Mouse (Mus musculus) gonadal fat pad, adult 2 months (tissue): Measurements from ENCODE around the gene Nubp2. TPM values are rescaled to one million over a fixed set of nuclear protein-coding genes. Genes with fewer than 3 reads are reported as not detected.

Source experiments
- DNase-seq: peaks from one replicate; pipeline ENCODE4 v3.0.0-alpha.2; 2012; ENCODE audit warnings: low read depth
- polyA plus RNA-seq: library from polyadenylated mRNA; depleted of rRNA; stranded (reverse); fragments of >200 nt; gene quantifications from 2 replicates; pipeline ENCODE4 v1.2.3, GENCODE M21; 2012; rRNA removed

Gene Nubp2
- polyA plus RNA-seq, 1 experiment: 31.3 TPM

DNA sequence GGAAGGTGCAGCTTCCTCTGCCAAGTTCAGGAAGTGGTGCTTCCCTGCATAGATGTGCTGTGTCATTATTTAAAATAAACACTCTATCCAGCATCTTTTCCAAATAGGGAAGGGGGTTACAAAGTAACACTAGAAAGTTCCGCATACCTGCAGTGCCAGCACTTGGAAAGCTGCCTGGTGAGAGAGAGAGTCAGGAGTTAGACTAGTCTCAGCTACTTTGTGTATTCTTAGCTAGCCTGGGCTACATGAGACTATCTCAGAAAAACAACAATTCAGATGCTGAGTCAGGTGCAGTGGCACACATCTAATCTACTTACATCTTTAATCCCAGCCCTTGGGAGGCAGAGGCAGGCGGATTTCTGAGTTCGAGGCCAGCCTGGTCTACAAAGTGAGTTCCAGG lies 24.4 kb downstream of the Nubp2 start:
- DNase-seq: no peak

DNA sequence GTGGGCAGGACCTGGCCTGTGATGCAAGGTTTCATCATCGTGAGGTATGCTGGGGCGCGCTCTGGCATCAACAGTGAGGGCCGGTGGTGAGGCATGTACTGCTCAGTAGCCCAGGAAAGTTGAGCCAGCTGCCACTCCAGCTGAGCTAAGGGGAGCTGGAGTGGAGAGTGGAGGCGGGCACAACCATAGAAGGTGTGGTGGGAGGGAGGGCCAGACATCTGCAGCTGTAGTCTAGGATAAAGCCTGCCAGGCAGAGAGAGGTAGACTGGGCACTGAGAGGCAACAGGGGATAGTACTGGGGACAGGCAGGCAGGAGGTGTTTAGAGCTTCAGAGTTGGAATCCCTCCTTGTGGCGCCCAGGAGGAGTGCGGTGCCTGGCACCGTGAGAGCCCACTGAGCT lies 26.1 kb downstream of the Nubp2 start:
- no peak for DNase-seq

- DNase-seq: no peak
These were observed 27.2 kb downstream of the Nubp2 start for GRCm38 (mm10) chr17:24858967-24859366.

- DNase-seq: no peak
These were observed 28.2 kb downstream of the Nubp2 start for GRCm38 (mm10) chr17:24857831-24858470.

DNA sequence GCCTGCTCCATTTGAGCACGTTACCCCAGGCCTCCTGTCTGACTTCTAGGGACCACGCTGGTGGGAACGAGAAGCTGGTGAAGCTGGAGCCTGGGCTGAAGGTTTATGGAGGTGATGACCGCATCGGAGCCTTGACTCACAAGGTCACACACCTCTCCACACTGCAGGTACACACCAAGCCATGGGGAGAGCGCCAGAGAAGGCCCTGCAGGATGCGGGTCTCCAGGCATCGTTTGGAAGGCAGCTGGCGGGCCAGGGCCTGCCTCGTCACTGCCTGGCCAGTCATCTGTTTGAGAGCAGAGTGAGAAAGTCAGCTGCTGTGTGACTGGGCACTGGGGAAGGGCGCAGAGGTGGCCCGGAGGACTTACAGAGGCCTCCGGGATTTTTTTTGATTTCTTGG lies 29.6 kb downstream of the Nubp2 start:
- no peak for DNase-seq

DNA sequence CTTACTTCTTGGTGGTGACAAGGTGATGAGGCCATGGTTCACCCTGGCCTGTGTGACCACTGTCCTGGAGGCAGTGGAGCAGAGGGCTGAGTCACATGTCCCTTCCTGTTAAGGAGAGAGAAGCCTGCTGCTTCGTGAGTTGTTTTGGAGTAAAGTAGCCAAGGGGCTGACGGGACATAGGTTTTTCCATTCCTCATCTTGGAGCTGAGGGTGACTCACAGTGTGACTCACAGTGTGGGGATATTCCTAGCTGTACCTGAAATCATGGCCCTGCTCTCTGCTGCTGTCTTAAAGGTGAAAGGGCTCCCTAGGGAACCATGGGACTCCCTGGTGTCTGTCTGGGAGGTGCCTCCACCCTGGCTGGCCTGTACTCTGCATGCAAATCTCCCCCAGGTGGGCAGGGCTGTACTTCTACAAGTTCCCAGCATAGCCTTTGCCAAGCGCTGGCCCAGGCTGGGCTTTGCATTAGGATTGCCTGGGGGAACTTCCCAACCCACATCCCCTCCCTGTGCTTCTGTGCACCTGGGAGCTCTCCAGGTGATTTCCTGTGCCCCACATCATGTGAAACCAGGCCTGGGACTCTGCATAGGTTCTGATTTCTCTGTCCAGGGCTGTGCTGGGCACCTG lies 30.2 kb downstream of the Nubp2 start:
- DNase-seq: no peak

DNA sequence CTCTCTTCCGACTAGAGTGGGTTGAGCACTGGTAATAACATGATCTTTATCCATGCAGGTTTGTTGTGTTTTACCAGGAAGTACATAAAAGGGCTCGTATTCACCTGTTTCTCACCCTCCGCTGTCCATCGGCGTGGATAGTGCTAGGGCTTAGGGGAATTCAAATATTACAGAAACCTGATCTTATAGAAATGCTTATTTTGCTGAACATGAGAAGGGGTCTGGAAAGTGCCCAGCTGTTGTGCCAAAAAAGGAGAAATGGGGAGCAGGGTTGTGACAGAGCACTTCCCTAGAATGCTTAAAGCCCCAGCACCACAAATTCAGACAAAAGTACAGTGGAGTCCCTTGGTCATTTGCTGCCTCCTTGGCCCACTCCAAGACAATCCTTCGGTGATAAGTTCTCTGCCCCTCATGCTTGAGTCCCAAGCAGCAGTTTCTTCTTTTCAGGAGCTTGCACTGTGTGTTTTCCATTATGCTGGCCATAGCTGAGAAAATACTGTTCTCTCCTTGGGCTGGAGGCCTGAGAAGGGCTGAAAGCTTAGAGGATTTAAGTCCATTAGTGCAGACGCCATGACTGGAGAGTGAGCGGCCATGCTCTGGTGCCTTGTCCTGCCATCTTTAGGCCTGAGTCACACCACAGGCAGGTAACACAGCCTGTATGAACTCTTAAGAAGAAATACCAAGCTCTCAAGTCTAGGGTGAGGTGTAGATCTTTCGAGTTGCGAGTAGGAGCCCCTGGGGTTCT lies 34.6 kb downstream of the Nubp2 start:
- DNase-seq: no peak

- no peak for DNase-seq
These were observed 35.4 kb downstream of the Nubp2 start for GRCm38 (mm10) chr17:24850773-24851127.

DNA sequence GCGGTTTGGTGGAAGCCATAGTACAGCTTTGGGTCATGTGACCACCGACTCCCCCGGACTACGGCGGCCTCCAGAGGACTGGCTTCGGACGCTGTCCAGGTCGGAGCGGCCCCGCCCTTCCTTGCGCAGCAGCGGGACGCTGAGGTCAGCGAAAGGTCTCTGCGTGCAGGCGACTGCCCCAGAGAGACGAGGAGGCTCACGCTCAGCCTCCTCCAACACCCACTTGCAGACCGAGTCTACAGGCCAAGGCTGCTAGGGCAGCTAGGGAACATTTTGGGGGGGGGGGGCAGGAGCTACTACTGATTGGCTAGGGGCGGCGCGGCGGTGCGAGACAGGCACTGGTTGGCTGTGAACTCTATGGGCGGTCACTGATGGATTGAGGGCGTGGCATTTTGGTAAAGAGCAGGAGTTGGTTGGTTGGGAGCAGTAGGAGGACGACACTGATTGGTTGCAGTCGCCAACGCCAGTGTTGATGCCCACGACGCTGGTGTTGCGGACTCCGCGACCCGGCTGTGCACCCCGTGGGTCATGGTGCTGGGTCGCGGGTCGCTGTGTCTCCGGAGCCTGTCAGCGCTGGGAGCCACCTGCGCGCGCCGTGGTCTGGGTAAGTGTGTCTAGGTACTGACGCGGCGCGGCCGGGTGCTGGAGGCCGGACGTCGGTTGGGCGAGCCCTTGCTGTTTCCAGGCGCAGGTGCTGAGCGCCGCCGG lies 35.9 kb downstream of the Nubp2 start, which contains the start of gene Fahd1:
TSS of gene Fahd1 (minus strand) at position 300 of the 708 bp plus-strand sequence.
- peak; percentile 93 for DNase-seq

DNA sequence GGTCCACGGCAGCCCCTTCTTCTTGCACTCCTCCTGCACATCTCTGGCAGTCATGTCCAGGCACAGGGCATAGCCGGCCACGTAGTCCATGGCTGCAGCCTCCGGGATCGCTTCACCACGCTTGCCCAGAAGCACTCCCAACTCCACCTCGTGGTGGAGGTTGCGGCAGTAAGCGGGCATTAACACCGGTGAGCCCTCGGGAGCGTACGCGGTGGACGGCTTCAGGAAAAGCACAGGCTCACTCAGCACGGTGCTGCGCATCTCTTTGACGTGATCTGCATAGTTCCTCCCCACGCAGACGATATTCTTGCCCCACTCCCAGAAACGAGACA lies 36.5 kb downstream of the Nubp2 start:
- no peak for DNase-seq

DNA sequence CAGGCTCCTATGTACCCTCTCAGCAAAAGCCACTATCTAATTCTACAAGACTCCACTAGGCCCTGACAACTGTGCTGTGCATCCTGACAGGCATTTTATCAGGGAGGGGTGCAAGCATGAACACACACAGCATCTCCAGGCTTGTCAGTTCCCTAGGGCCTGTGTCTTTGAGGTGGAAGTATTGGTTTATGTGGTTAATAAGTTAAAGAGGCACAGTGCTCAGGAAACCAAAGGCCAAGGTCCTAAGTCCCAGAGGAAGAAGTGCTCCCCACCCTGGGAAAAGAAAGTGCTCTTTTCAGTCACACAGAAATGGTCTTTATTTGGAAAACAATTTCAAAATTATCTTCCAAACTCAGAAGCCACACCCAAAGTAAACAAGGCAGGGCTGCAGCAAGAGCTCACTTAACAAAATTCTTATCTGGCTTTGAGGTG lies 37.5 kb downstream of the Nubp2 start:
- no peak for DNase-seq

GRCm38 (mm10) chr17:24847386-24847785 lies 38.8 kb downstream of the Nubp2 start:
- no peak for DNase-seq

DNA sequence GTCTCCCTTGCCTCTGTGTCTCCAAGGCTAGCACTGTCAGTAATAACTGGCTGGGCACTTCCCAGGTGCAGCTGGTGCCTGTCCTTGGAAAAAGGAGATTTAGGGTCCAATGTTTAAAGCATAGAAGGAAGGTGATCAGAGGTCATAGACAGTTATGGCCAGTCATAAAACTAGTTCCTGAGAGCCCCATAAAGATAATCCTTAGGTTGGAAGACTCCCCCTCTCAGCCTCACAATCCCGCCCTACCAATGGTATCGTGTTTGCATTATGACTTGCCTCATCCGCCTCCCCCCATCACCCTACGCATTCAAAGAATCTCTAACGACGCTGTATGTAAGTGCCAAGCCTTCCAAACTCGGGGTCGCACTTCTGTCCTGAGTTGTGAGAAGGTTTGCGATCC lies 41.6 kb downstream of the Nubp2 start:
- DNase-seq: no peak

DNA sequence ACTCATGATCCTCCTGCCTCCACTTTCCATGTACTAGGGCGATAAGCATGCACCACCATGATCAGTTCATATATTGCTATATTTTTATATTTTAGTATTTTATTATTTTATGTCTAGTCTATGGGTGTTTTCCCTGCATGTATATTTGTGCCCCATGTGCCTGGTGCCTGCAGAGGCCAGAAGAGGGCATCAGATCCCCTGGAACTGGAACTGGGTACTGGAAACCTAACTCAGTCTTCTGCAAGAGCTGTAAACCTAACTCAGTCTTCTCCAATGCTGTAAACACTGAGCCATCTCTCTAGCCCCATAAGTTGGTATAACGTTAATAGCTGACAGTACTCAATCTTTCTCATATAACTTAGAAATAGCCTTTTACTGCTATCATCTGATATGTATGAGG lies 43.5 kb downstream of the Nubp2 start:
- no peak for DNase-seq

DNA sequence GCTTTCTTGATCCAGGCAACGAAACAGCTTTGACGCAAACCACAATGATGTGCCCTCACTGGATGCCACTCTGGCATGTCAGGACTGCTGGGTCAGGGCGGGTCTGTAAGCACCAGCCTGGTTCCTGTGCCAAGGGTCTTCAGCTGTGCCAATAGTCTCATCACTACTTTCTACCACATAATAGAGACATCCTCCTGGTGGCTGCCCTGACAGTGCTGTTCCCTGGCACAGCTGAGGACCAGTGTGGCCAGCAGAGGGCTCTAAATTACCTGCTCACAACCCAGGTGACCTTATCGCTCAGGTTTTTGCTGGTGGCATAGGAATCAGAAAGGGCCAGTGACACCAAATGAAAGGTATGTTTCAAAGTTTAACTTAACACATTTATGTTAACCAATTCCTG lies 45.0 kb downstream of the Nubp2 start:
- DNase-seq: no peak

- DNase-seq: no peak
These were observed 45.8 kb downstream of the Nubp2 start for GRCm38 (mm10) chr17:24840341-24840740.

- DNase-seq: no peak
These were observed 46.3 kb downstream of the Nubp2 start, which contains the start of gene Hagh for GRCm38 (mm10) chr17:24839842-24840241. Gene Hagh, plus strand, starts transcription at chr17:24840143.

Other genes with a start within 250 kb of the Nubp2 start
- gene Slc9a3r2, start 236.0 kb downstream of the Nubp2 start, polyA plus RNA-seq: 61.6 and 83.0 TPM in 2 replicates
- not detected in 2 replicates for gene Npw, start 227.9 kb downstream of the Nubp2 start, polyA plus RNA-seq
- 51.3 and 56.6 TPM in 2 replicates for gene Zfp598, start 216.7 kb downstream of the Nubp2 start, polyA plus RNA-seq
- gene Syngr3, start 196.4 kb downstream of the Nubp2 start, polyA plus RNA-seq: 0.18 and 0.23 TPM in 2 replicates
- gene Gfer, start 190.2 kb downstream of the Nubp2 start, polyA plus RNA-seq: 25.6 and 27.6 TPM in 2 replicates
- 6.2 and 7.1 TPM in 2 replicates for gene Noxo1, start 190.1 kb downstream of the Nubp2 start, polyA plus RNA-seq
- gene Tbl3, start 178.7 kb downstream of the Nubp2 start, polyA plus RNA-seq: 44.4 and 61.9 TPM in 2 replicates
- 2.3 and 3.4 TPM in 2 replicates for gene Rnf151, start 168.3 kb downstream of the Nubp2 start, polyA plus RNA-seq
- 2,300 and 2,553 TPM in 2 replicates for gene Rps2, start 168.2 kb downstream of the Nubp2 start, polyA plus RNA-seq
- 370 and 426 TPM in 2 replicates for gene Ndufb10, start 161.9 kb downstream of the Nubp2 start, polyA plus RNA-seq
- gene Rpl3l, start 158.5 kb downstream of the Nubp2 start, polyA plus RNA-seq: 31.1 and 36.7 TPM in 2 replicates
- gene Msrb1, start 149.7 kb downstream of the Nubp2 start, polyA plus RNA-seq: 112 and 152 TPM in 2 replicates
- 26.1 and 35.8 TPM in 2 replicates for gene Hs3st6, start 133.4 kb downstream of the Nubp2 start, polyA plus RNA-seq
- gene Meiob, start 82.1 kb downstream of the Nubp2 start, polyA plus RNA-seq: 0.06 and 0.16 TPM in 2 replicates
- gene Hagh, start 46.2 kb downstream of the Nubp2 start, polyA plus RNA-seq: 134 and 172 TPM in 2 replicates
- gene Fahd1, start 36.0 kb downstream of the Nubp2 start, polyA plus RNA-seq: 12.6 and 13.1 TPM in 2 replicates
- 18.9 and 70.3 TPM in 2 replicates for gene Igfals, start 20.4 kb downstream of the Nubp2 start, polyA plus RNA-seq
- gene Spsb3, start 294 bp upstream of the Nubp2 start, polyA plus RNA-seq: 67.0 and 77.8 TPM in 2 replicates
- gene Eme2, start 8.7 kb upstream of the Nubp2 start, polyA plus RNA-seq: 70.6 and 72.3 TPM in 2 replicates
- 142 and 181 TPM in 2 replicates for gene Mrps34, start 8.8 kb upstream of the Nubp2 start, polyA plus RNA-seq
- gene Nme3, start 10.2 kb upstream of the Nubp2 start, polyA plus RNA-seq: 76.6 and 85.3 TPM in 2 replicates
- 75.0 and 90.0 TPM in 2 replicates for gene Mapk8ip3, start 50.6 kb upstream of the Nubp2 start, polyA plus RNA-seq
- 40.0 and 54.9 TPM in 2 replicates for gene Jpt2, start 74.3 kb upstream of the Nubp2 start, polyA plus RNA-seq
- 18.2 and 19.6 TPM in 2 replicates for gene Cramp1l, start 129.4 kb upstream of the Nubp2 start, polyA plus RNA-seq
- 15.9 and 17.7 TPM in 2 replicates for gene Ift140, start 129.7 kb upstream of the Nubp2 start, polyA plus RNA-seq
- gene Tmem204, start 197.2 kb upstream of the Nubp2 start, polyA plus RNA-seq: 37.6 and 53.0 TPM in 2 replicates
- 17.3 and 25.3 TPM in 2 replicates for gene Telo2, start 229.6 kb upstream of the Nubp2 start, polyA plus RNA-seq
- gene Ptx4, start 234.4 kb upstream of the Nubp2 start, polyA plus RNA-seq: 0.15 and 0.18 TPM in 2 replicates
- 82.7 and 93.5 TPM in 2 replicates for gene Clcn7, start 247.0 kb upstream of the Nubp2 start, polyA plus RNA-seq